Mouse (Mus musculus) testis, adult 2 months (tissue): ENCODE measurements around the gene Tlcd1.

Experiments
- CTCF ChIP-seq: fragments of 200-500 bp; IDR thresholded peaks from 2 replicates; pipeline ENCODE4 v1.5.1; 2012; ENCODE audit warnings: low read depth, mild to moderate bottlenecking, inconsistent platforms, low read length, moderate library complexity; ENCODE audit not compliant: control insufficient read depth, insufficient read depth, insufficient replicate concordance
- POLR2A ChIP-seq: fragments of 200-500 bp; IDR thresholded peaks from 2 replicates; pipeline ENCODE4 v1.6.1; 2012; ENCODE audit warnings: low read depth, mild to moderate bottlenecking, inconsistent platforms, low read length, moderate library complexity; ENCODE audit not compliant: control insufficient read depth

DNA sequence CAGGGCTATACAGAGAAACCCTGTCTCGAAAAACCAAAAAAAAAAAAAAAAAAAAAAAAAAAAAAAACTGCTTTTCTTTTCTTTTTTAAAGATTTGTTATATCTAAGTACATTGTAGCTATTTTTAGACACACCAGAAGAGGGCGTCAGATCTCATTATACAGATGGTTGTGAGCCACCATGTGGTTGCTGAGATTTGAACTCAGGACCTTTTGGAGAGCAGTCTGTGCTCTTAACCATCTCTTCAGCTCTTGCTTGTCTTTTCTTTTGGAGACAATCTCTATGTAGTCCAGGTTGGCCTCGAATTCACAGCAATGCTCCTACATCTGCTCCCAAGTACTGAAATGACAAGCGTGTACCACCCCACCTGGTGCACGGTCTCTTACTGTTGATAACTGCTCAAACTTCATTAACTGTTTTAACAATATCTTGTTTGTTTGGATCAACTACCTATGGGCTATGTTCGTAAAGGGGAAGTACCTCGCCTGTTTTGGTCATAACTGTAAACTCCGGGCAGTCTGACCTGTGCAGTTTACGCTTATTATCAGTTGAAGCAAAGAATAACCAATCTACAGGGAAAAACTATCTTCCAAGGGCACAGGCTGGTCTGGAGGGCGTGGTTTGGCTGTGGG is 625 bp upstream of the Tlcd1 start:
- no peak for TF ChIP-seq CTCF
- TF ChIP-seq POLR2A = no peak
